ENCODE assay signal across 8 mouse cellular contexts in the genomic region with DNA sequence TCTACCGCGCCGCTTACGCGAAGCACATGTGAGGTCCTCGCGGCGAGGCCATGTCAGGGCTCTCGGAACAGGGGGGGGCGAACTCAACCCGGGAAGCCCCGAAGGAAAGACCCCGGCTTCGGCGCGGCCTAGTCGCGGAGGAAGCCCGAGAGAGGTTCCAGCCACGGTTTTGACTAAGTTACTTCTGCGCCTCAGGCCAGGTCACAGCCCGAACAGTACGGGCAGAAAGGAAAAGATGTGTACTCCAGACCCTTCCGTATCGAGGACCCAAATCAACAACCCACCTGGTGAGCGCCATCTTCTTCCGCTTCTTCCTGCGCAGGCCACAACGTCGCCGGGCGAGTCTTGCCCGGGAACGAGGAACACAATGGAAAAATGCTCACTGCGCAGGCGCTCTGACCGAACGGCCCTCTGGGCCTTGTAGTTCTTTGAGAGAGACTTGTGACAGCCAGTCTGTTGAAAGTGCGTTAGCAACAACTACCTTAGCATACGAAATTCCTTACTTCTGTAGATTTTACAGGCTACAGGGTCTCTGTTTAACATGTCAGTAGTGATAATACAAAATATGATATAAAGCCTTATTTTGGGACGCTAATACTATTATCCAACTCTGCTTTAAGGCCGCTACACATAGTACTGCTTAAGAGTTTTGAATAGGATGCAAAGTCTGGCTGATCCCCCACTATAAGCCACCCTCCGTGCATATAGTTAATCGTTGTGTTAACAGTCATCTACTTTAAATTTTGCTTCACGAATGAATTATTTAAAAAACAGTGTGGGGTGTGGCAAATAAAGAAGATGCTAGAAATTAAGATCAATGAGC. TPM values are rescaled to one million over a fixed set of nuclear protein-coding genes. Genes with fewer than 3 reads are reported as not detected.
DNase-seq lines count a peak whose midpoint lies in the region; ATAC-seq lines count a peak whose summit lies in the region.

Gene Snw1 (minus strand): TSS at position 311 of the 823 bp plus-strand sequence.

- ATAC-seq in hindbrain, embryonic 14.5 days (ENCODE audit: low FRiP score): peak; percentile 96

- peaks cover 14% of the 10 kb centered on the region for H3K36me3 ChIP-seq in hindbrain, embryonic 14.5 days (replicated peaks; ENCODE audit: control insufficient read depth, insufficient read depth)

- peak within 1 kb of the TSS; percentile 76 for H3K4me3 ChIP-seq in hindbrain, embryonic 14.5 days (replicated peaks; ENCODE audit: low read length)

- peak within 1 kb of the TSS; percentile 91 for H3K27ac ChIP-seq in hindbrain, embryonic 14.5 days

- DNase-seq in R1 (ENCODE audit: low read depth, low spot score): peak; percentile 96
- peak; percentile 95 to 96 for DNase-seq in cerebellum, postnatal 25 days
- peak; percentile 86 to 92 for DNase-seq in frontal cortex, postnatal 25 days (ENCODE audit: low spot score in 2 of 2)
- DNase-seq in hindbrain, embryonic 14.5 days (ENCODE audit: low spot score): peak; percentile 98
- DNase-seq in layer of hippocampus, postnatal 36 days: peak; percentile 92 to 93
- DNase-seq in lung, postnatal 36 days: peak; percentile 97
- peak; percentile 97 for DNase-seq in retina, postnatal 1 day
- DNase-seq in urinary bladder, adult 18-20 months (ENCODE audit: low spot score in 2 of 2): peak; percentile 84 to 92

- H3K4me1 ChIP-seq in hindbrain, embryonic 14.5 days (replicated peaks; ENCODE audit: control insufficient read depth, insufficient read depth, low read length): peaks cover 14% of the 10 kb centered on the region

- H3K9ac ChIP-seq in hindbrain, embryonic 14.5 days: peak within 1 kb of the TSS; percentile 88

- peak within 1 kb of the TSS; percentile 77 for H3K4me2 ChIP-seq in hindbrain, embryonic 14.5 days (replicated peaks)

- H3K27me3 ChIP-seq in hindbrain, embryonic 14.5 days (ENCODE audit: control insufficient read depth, insufficient read depth, low read length): no peaks in the 10 kb centered on the region

- 3% methylated on average over 45 of the region's 45 CpGs for WGBS in hindbrain, embryonic 14.5 days

- no peaks in the 10 kb centered on the region for H3K9me3 ChIP-seq in hindbrain, embryonic 14.5 days (ENCODE audit: control insufficient read depth, low read length)

RNA-seq across cellular contexts. Expression of gene Snw1, which starts in this region (rescaled TPM):
- 101 and 102 TPM in 2 replicates for polyA plus RNA-seq in hindbrain, embryonic 14.5 days (2014; fragmentation: Nextera tagmentation; extraction: Ambion mirVana)
- 10 to 100 TPM; 67.3 to 68.6 TPM for total RNA-seq in layer of hippocampus, postnatal 36 days (2021)

Comparison
In these comparisons a context has a peak if more than half of its experiments do, and no peak if none do; other contexts are left out.
1. Peak in every context shown above with its lines: DNase-seq, ATAC-seq, H3K4me3 ChIP-seq and H3K27ac ChIP-seq.